Mouse (Mus musculus): ENCODE results near the gene Pard3.

GRCm38 (mm10) chr8:127124795-127125194 lies 61.1 kb downstream of the Pard3 start:
- TF ChIP-seq POLR2A (IDR thresholded peaks at IDR 0.05; ENCODE audit: borderline replicate concordance, extremely low read depth, low read depth, low read length) = no peak
- TF ChIP-seq CTCF (IDR thresholded peaks at IDR 0.05; ENCODE audit: insufficient read depth, low read length) = no peak

Data from lung, adult 2 months (tissue).